Mouse (Mus musculus) liver, postnatal 0 days (tissue): Measurements from ENCODE around the gene 4833439L19Rik. TPM values are rescaled to one million over a fixed set of nuclear protein-coding genes. Genes with fewer than 3 reads are reported as not detected.

Experiments
- ATAC-seq: fragments of 200-750 bp; cut with Nextera tagmentation; 2 replicates; pipeline ENCODE4 v1.8.0; 2017; ENCODE audit warnings: mild to moderate bottlenecking, moderate library complexity
- DNase-seq: peaks from one replicate; pipeline ENCODE4 v3.0.0-alpha.2; 2016
- H3K27ac ChIP-seq: fragments of 300-500 bp; sonication (generic); 2 replicates; pipeline ENCODE4 v1.5.1; 2014; ENCODE audit warnings: antibody characterized with exemption, moderate library complexity, mild to moderate bottlenecking, low read depth
- H3K27me3 ChIP-seq: fragments of 300-500 bp; sonication (generic); 2 replicates; pipeline ENCODE4 v1.6.1; 2014; ENCODE audit warnings: low read length, control low read depth, mixed read lengths; ENCODE audit not compliant: insufficient read depth
- H3K36me3 ChIP-seq: fragments of 300-500 bp; sonication (generic); replicated peaks from 2 replicates; pipeline ENCODE4 v1.6.1; 2014; ENCODE audit warnings: mild to moderate bottlenecking, control low read depth, low read length, moderate library complexity, mixed read lengths; ENCODE audit not compliant: insufficient read depth
- H3K4me1 ChIP-seq: fragments of 300-500 bp; sonication (generic); 2 replicates; pipeline ENCODE4 v1.6.1; 2014; ENCODE audit warnings: antibody characterized with exemption, mild to moderate bottlenecking, control low read depth; ENCODE audit not compliant: insufficient read depth
- H3K4me2 ChIP-seq: fragments of 300-500 bp; sonication (generic); 2 replicates; pipeline ENCODE4 v1.6.1; 2014; ENCODE audit warnings: low read depth, mild to moderate bottlenecking, low read length, moderate library complexity, mixed read lengths
- H3K4me3 ChIP-seq: fragments of 300-500 bp; sonication (generic); 2 replicates; pipeline ENCODE4 v1.5.1; 2014; ENCODE audit warnings: low read depth, low read length
- H3K9ac ChIP-seq: fragments of 300-500 bp; sonication (generic); replicated peaks from 2 replicates; pipeline ENCODE4 v1.6.1; 2014; ENCODE audit warnings: mild to moderate bottlenecking, moderate library complexity
- H3K9me3 ChIP-seq: fragments of 300-500 bp; sonication (generic); 2 replicates; pipeline ENCODE4 v1.6.1; 2016; ENCODE audit warnings: mild to moderate bottlenecking, control low read depth, low read length, mixed read lengths
- CTCF ChIP-seq: sonication (generic); IDR thresholded peaks from 2 replicates; pipeline ENCODE4 v1.5.1; 2016; ENCODE audit warnings: antibody characterized with exemption, low read depth
- EP300 ChIP-seq: IDR thresholded peaks from 2 replicates; pipeline ENCODE4 v1.6.1; 2016; ENCODE audit warnings: antibody characterized with exemption, low read depth, mild to moderate bottlenecking
- WGBS: fragments of 180-500 bp; shearing (Covaris S2); extraction: QIAGEN DNeasy Blood & Tissue Kit; methylation state at CpG from one replicate; pipeline ENCODE4 v1.1.7; 2014; ENCODE audit not compliant: insufficient replicate concordance; 5-methylcytosine and 5-hydroxymethylcytosine counted together
- polyA plus RNA-seq: library from polyadenylated mRNA; unstranded; fragments of >200 nt; fragmentation: Nextera tagmentation; extraction: Ambion mirVana; gene quantifications from 2 replicates; pipeline ENCODE4 v1.2.1, GENCODE M21; 2015

The 4833439L19Rik gene
- polyA plus RNA-seq, 1 experiment from 2014 or later = 41.6 TPM

DNA sequence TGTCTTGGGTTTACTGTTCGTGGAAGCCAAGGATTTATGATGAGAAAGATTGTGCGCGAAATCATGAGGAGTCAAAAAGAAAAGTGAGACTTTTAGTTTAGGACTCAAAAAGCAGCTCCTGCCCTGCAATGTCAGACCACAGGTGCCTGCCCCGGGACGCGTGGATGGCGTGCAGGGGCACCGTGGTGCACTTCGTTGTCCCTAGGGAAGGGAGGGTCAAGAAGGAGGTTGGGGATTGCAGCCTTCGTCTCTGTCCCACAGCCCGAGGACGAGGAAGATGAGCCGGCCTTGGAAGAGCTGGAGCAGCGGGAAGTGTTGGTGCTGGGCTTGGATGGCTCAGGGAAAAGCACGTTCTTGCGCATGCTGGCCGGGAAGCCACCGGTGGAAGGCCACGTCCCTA, 10.3 kb upstream of the 4833439L19Rik start:
- peak overlapping the region; percentile 66 for H3K4me3 ChIP-seq
- WGBS = 4% methylated on average over 19 of the region's 19 CpGs
- H3K36me3 ChIP-seq = no peaks in the 10 kb centered on the region
- DNase-seq (no peak), ATAC-seq (peak; percentile 20; the same call in 1 of the 2 replicates)
- H3K4me2 ChIP-seq = peak overlapping the region; percentile 79
- no peaks in the 10 kb centered on the region for H3K27me3 ChIP-seq
- peaks cover 16% of the 10 kb centered on the region for H3K4me1 ChIP-seq
- peak overlapping the region; percentile 75 for H3K9ac ChIP-seq
- no peak for TF ChIP-seq EP300
- TF ChIP-seq CTCF = no peak
- peak overlapping the region; percentile 25 for H3K27ac ChIP-seq
- H3K9me3 ChIP-seq = no peaks in the 10 kb centered on the region

DNA sequence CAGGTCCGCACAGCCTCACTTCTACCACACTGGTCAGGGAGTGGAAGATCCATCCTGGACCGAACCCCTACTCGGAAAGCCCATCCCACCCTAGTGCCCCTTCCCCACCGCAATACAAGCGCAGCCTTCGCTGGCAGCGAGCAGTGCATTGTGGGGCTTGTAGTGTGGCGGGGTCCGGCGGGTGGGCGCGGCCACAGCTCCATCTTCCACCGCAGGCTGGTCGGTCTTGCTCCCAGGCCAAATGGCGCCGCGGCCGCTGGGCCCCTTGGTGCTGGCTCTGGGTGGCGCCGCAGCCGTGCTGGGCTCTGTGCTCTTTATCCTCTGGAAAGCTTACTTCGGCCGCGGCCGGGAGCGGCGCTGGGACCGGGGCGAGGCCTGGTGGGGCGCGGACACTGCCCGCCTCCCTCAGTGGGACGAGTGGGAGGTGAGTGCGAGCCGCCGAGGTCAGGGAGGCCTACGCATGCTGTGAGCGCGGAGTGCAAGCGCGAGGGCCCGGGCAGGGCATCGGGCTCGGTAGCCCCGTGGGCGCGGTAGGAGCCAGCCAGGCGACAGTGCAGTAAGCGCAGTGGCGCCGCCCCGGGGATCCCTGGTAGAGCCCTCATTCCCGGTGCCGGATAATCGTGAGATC, 9.7 kb upstream of the 4833439L19Rik start, which contains the start of gene Arl10:
TSS of gene Arl10 (plus strand) at position 162 of the 628 bp plus-strand sequence.
- WGBS = under 1% methylated on average over 54 of the region's 55 CpGs
- Histone ChIP-seq H3K4me3 (peak within 1 kb of the TSS; percentile 66), H3K27ac (peak within 1 kb of the TSS; percentile 25), H3K36me3 (no peaks in the 10 kb centered on the region), H3K4me2 (peak within 1 kb of the TSS; percentile 79), H3K27me3 (no peaks in the 10 kb centered on the region), H3K9ac (peak within 1 kb of the TSS; percentile 75), H3K4me1 (peaks cover 16% of the 10 kb centered on the region), H3K9me3 (no peaks in the 10 kb centered on the region)
- peak; percentile 73 for DNase-seq
- peak; percentile 83 for ATAC-seq
- peak; percentile 12; the same call in 1 of the 2 replicates for TF ChIP-seq CTCF
- TF ChIP-seq EP300 = no peak

DNA sequence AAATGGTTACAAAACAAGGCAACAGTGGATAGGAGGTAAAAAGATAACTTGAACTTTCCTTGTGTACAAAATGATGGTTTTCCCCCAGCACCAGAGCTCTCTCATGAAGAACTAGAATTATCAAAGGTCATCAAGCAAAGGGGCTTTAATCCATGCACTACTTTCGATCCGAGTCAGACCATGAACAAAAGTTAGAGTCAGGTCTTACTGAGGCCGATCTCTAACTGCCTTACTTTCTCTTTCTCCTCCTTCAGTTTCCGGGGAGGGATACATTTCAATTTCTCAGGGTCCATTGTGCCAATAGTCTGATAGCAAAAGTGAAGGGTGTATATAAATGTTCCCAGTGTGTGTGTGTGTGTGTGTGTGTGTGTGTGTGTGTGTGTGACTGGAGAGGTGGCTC, 7.4 kb upstream of the 4833439L19Rik start:
- Histone ChIP-seq H3K9ac (no peak overlapping the region), H3K27ac (no peak overlapping the region), H3K9me3 (no peaks in the 10 kb centered on the region), H3K27me3 (no peaks in the 10 kb centered on the region), H3K36me3 (no peaks in the 10 kb centered on the region), H3K4me1 (peaks cover 11% of the 10 kb centered on the region), H3K4me2 (no peak overlapping the region), H3K4me3 (no peak overlapping the region)
- 86% methylated on average over 4 of the region's 4 CpGs for WGBS
- TF ChIP-seq EP300 (no peak), CTCF (no peak)
- ATAC-seq (no peak), DNase-seq (no peak)

GRCm38 (mm10) chr13:54571637-54572036, 6.4 kb upstream of the 4833439L19Rik start:
- ATAC-seq = no peak
- 59% methylated on average over 2 of the region's 2 CpGs for WGBS
- no peak for DNase-seq

DNA sequence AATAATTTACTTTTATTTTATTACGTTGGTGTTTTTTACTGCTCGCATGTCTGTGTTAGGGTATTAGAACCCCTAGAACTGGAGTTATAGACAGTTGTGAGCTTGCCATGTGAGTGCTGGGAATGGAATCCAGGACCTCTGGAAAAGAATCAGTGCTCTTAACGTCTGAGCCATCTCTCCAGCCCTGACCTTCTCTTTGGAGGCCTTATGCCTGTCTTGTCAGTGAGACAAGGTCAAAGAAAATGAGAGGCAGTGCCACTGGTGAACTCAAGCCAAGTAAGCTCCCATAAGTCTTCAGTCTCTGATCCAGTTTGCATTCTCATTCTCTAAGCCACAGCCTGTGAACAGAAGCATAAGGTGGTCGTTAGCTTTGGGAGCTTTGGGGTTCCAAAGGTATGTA, 5.5 kb upstream of the 4833439L19Rik start:
- no peak overlapping the region for H3K4me2 ChIP-seq

More at GRCm38 (mm10) chr13:54571637-54572036, 6.4 kb upstream of the 4833439L19Rik start:
- Histone ChIP-seq H3K36me3 (no peaks in the 10 kb centered on the region), H3K4me2 (no peak overlapping the region), H3K27ac (no peak overlapping the region), H3K9me3 (no peaks in the 10 kb centered on the region), H3K27me3 (no peaks in the 10 kb centered on the region), H3K4me1 (peaks cover 11% of the 10 kb centered on the region), H3K9ac (no peak overlapping the region), H3K4me3 (no peak overlapping the region)
- TF ChIP-seq CTCF = no peak
- TF ChIP-seq EP300 = no peak

DNA sequence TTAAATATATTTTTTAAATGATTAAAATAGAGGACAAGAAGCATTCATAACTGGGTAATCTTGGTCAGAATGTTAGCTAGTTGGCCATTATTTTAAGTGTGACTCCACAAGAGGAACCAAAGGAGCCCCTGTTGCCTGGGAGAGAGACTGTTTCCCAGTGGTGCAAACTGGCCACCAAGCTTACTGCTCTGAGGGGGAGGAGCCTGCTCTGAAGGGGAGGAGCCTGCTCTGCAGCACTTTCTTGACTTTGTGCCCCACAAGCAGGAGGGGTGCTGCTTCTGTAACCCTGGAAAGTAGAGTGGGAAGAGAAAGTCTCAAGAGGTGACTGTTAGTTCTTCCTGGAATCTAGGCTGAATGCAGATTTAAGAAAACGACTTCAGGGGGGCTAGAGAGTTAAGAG, 4.0 kb upstream of the 4833439L19Rik start:
- TF ChIP-seq EP300 = no peak
- TF ChIP-seq CTCF = no peak
- H3K4me3 ChIP-seq = no peak overlapping the region
- no peak for ATAC-seq
- H3K4me1 ChIP-seq = peaks cover 12% of the 10 kb centered on the region
- H3K27ac ChIP-seq = no peak overlapping the region
- no peaks in the 10 kb centered on the region for H3K36me3 ChIP-seq
- H3K4me2 ChIP-seq = no peak overlapping the region
- no peaks in the 10 kb centered on the region for H3K9me3 ChIP-seq
- no peaks in the 10 kb centered on the region for H3K27me3 ChIP-seq
- WGBS = 65% methylated on average over 1 of the region's 1 CpGs
- no peak overlapping the region for H3K9ac ChIP-seq
- no peak for DNase-seq

More for the DNA sequence above, 5.5 kb upstream of the 4833439L19Rik start:
- DNase-seq (no peak), ATAC-seq (no peak)
- Histone ChIP-seq H3K9ac (no peak overlapping the region), H3K36me3 (no peaks in the 10 kb centered on the region), H3K27ac (no peak overlapping the region), H3K9me3 (no peaks in the 10 kb centered on the region), H3K27me3 (no peaks in the 10 kb centered on the region), H3K4me3 (no peak overlapping the region), H3K4me1 (peaks cover 9% of the 10 kb centered on the region)
- TF ChIP-seq CTCF = no peak
- no peak for TF ChIP-seq EP300
- WGBS = 73% methylated on average over 4 of the region's 4 CpGs
